Mouse (Mus musculus) kidney, adult 18-20 months (tissue): ENCODE measurements around the gene Junb.
A peak's percentile ranks its signal among the peaks of the same experiment; 100 is the strongest.

Experiments used
- DNase-seq: peaks from one replicate; pipeline ENCODE4 v3.0.0; 2021

Gene Junb

DNA sequence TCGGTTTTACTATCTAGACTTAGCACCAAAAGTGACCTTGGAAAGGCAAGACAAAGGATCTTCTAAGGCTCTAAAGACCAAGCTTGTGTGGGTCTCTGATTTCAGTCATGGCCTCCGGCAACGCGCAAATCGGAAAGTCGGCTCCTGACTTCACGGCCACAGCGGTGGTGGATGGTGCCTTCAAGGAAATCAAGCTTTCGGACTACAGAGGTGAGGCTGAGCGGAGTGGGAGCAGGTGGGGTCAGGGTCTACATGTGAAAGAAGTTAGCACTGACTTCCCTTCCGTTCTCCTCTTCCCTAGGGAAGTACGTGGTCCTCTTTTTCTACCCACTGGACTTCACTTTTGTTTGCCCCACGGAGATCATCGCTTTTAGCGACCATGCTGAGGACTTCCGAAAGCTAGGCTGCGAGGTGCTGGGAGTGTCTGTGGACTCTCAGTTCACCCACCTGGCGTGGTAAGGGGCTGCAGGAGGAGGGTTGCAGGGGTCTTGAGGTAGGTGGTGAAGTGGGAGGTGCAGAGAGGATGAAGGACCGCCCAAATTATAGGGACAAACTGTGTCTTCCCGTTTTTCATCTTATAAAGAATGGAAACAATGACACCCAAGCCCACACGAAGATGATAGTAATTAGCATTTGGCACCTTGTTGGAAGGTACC is 8.3 kb downstream of the Junb start:
- no peak for DNase-seq

DNA sequence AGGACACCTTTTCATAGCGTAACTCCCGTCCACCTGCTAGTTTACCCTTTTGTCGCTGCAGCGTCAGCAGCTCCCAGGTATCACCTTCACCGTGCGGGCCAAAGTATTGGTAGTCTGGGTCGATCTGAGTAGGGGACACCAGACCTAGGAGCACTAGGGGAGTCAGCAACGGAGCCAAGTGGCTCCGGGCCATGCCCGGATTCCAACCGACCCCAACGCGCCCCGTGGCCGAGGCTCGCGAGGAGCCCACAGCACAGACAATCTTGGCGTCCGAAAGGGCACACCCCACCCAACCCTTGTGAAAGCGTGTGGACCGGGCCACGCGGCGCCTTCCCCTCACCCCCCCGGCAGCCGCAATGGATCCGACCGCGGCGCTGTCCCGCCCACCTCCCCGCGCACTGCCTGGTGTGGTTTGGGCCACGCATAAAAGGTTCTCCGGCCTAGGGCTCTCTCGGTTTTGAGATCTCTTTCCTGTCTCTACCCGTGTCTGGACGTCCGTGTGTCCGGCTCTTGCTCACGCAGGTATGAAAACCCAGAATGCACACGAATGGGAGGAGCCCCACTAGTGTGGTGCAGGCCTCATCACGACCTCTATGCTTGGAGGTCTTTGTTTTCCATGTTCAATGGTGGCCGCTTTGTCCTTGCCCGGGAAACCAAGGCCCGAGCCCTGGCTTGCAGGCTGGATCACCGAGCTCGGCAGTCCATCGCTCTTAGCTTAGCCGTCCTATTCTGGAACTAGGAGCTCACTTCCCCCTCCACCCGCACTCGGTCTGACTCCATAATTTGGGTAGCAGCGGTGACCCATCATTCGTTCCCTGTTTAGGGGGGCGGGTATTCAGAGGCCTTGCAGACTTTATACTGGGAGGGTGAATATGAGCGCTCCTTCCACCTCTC is 9.0 kb downstream of the Junb start, which contains the start of the genes Gm49661, Prdx2 and Rnaseh2a:
Gene Gm49661, minus strand, starts transcription at position 193 of the 894 bp plus-strand sequence.
Gene Prdx2, plus strand, starts transcription at position 347 of the 894 bp plus-strand sequence.
Gene Rnaseh2a, minus strand, starts transcription at position 527 of the 894 bp plus-strand sequence.
- peak; percentile 81 for DNase-seq

- no peak for DNase-seq
Measured at GRCm38 (mm10) chr8:84968650-84969049, 9.9 kb downstream of the Junb start.

GRCm38 (mm10) chr8:84967532-84968304 is 10.8 kb downstream of the Junb start:
- no peak for DNase-seq

DNA sequence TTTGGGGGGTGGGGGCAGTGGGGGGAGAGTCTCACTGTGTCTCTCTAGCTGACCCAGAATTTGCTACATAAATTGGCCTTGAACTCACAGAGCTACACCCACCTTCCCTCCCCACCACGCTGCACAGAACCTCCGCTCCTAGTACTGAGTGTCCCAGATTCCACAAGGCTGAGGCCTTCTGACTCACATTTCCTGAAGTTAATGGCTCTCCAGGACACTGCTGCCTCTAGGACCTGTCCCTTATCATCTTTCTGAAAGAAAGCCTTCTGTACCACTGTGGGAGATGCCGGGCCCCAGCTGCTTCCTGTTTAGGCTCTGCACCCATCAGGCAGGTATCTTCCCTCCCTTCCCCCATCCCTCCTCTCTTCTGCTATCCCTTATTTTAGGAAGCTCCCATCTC is 11.9 kb downstream of the Junb start:
- DNase-seq = no peak

DNA sequence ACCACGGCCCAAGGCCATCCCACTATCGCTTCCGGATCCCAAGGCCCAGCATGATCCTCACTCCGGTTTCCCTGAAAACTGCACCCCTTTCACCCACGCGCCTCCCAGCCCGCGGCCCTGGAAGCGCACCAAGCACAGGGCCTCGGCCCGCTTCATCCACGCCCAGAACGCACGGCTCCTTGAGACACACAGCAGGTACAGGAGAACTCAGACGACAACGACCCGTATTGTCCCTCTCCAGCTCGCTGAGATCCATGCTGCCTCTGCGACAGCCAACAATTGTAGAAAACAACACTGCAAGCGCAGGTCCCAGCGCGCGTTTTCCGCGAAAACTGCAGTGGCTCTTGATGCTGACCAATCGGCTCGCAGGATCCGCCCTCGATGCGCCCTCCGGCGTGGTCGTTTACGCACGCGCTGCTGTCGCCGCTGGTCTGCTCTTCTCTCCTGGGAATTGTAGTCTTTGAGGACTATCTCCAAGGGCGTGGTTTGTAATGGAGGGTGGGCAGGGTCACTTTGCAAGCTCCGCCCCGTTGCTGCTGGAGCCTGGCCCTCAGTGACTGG is 12.7 kb downstream of the Junb start:
- DNase-seq = peak; percentile 95

- DNase-seq = no peak
Measured at GRCm38 (mm10) chr8:84963952-84964351, 14.6 kb downstream of the Junb start.

DNA sequence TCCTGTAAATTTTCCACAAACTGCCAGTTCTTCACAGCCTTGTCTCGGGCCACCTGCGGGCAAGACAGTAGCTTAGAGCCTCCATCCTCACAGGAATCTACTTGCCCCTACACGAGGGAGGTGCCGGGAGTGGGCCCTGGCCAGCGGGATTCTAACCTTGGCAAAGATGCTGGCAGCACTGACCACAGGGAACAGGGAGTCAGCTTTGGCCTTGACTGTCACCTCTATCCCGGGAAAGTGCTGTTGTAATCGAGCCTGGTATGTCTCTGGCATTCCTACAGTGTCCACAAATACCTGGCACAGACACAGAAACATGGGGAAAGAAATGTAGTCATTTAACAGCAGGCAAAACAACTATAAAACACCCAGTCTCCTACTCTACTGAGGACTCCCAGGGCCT is 18.7 kb downstream of the Junb start:
- DNase-seq = no peak

- peak; percentile 72 for DNase-seq
Measured at GRCm38 (mm10) chr8:84956768-84957167, 21.8 kb downstream of the Junb start.

- DNase-seq = peak; percentile 54
Measured at GRCm38 (mm10) chr8:84952612-84953255, 25.8 kb downstream of the Junb start.

DNA sequence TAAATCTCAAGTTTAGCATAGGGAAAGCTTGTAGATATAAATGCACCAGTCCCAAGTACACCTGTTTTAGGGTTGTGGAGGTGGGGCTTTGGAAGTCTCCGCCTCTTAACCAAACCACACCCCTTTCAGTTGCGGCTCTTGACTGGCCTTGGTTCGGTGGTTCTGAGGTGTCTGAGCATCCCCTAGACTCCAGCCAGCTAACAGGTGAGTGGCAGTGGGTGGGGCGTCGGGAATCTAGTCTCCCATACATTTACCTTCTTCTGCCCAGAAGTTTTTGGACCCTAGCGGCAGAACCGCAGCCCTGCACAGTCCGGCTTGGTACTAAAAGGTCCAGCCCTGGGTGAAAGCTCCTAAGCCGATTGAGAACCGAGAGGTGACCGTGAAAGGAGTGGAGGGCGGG is 28.8 kb downstream of the Junb start:
- DNase-seq = no peak

GRCm38 (mm10) chr8:84947241-84947545 is 31.3 kb downstream of the Junb start:
- DNase-seq = peak; percentile 63

- no peak for DNase-seq
Measured at GRCm38 (mm10) chr8:84946528-84947240, 31.8 kb downstream of the Junb start, which contains the start of gene Rtbdn. TSS of gene Rtbdn (plus strand) at chr8:84946991.

DNA sequence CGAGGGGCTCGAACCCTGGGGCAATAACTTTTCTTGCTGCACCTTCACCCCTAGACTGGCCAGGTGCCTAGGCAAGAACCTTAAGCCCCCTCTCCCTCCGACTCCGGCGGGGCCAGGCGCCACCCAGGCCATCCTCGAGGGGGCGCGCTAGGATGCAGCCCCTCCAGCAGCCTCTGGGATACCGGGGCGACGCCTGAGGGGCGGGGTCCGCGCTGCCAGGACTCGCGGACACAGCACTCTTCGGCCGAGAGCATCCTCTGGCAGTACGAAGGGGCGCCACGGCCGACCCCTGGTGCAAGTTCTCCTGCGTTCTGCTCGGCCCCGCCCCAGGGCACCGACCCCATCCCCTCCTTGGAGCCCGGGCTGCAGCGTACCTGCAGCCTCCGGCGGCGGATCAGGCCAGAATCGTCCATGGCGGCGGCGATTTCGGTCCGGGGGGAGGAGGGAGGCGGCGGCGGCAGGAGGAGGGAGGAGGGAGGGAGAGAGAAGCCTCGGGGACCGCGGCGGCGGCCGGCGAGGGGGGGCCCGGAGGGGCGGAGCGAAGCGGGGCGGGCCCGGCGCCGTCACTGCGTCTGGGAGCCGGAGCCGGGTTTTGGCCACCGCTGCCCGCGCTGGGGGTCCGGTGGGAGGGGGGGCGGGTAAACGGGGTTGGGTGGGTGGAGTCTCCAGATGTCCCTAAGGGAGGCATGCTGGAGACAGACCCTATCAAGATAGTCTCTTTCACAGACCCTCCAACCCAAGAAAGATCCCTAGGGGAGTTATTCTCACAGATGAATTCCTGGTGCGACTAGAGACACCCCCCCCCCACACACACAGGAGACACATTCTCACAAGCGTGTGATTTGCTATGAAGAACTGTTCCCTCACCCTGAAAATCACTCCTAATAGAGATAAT is 32.6 kb downstream of the Junb start:
- no peak for DNase-seq

- DNase-seq = no peak
Measured at GRCm38 (mm10) chr8:84945235-84945632, 33.3 kb downstream of the Junb start.

GRCm38 (mm10) chr8:84944478-84945160 is 33.9 kb downstream of the Junb start:
- peak; percentile 34 for DNase-seq

- DNase-seq = no peak
Measured at GRCm38 (mm10) chr8:84943699-84944098, 34.8 kb downstream of the Junb start.

GRCm38 (mm10) chr8:84937620-84938485 is 40.7 kb downstream of the Junb start:
- no peak for DNase-seq

DNA sequence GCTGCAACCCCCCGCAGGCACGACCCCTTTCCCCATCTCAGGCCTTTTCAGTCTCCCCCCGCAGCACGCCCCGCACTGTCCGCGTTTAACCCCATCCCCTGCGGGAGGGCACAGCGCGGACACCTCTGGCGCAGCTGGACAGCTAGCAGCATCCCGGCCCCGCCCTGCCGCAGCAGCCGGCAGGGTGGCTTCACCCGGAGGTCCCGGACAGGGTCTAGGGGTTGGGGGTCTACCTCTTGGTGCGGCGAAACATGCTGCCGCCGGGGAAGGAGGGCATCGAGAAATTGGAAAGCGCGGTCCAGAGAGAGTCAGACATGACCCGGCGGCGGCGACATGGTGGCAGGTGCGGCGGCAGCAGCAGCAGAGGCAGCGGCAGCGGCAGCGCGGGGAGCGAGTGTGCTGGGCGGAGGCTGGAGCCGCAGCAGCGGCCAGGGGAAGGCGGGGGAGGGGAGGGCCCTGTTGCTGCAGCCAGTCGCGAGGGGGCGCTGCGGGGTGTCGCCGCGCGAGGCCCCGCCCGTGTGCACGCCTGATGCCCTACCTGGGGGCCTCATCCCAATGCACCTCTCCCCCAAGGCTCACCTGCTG is 41.5 kb downstream of the Junb start, which contains the start of gene Mast1:
Gene Mast1, minus strand, starts transcription at position 398 of the 585 bp plus-strand sequence.
- peak; percentile 58 for DNase-seq
